ENCODE assay signal across 14 mouse cellular contexts in genomic region chr2:6363126-6363525, GRCm38 (mm10). TPM values are rescaled to one million over a fixed set of nuclear protein-coding genes. Genes with fewer than 3 reads are reported as not detected.
DNase-seq lines count a peak whose midpoint lies in the region; ATAC-seq and TF ChIP-seq lines count a peak whose summit lies in the region.
"Had no signal": no experiment of that assay in that cellular context is flagged by ENCODE, and none has a peak within 500 bp of the region (broad histone marks: within the 10 kb centered on the region; RNA-seq: fewer than 3 reads in every experiment).

No protein-coding gene starts in this region.

- H3K9ac ChIP-seq in kidney, postnatal 0 days (ENCODE audit: low read depth, low read length): no peak overlapping the region
- H3K9ac ChIP-seq in midbrain, embryonic 15.5 days: no peak overlapping the region
- H3K9ac ChIP-seq: hindbrain, embryonic 13.5 days had no signal

- WGBS in kidney, postnatal 0 days: 22% methylated on average over 13 of the region's 13 CpGs
- WGBS in midbrain, embryonic 15.5 days: 81% methylated on average over 13 of the region's 13 CpGs

- 0 out of 2 replicates have a peak, but pooled peaks cover 12% of the 10 kb centered on the region for H3K4me1 ChIP-seq in kidney, postnatal 0 days (replicated peaks; ENCODE audit: insufficient read depth, low read length)
- peaks cover 43% of the 10 kb centered on the region for H3K4me1 ChIP-seq in bone marrow macrophage, adult 2 months (ENCODE audit: control insufficient read depth, insufficient read depth, low read length)
- peaks cover 8% of the 10 kb centered on the region; the same call in 1 of the 2 replicates for H3K4me1 ChIP-seq in midbrain, embryonic 15.5 days

- no peaks in the 10 kb centered on the region for H3K9me3 ChIP-seq in kidney, postnatal 0 days (replicated peaks; ENCODE audit: low read length)
- no peaks in the 10 kb centered on the region for H3K9me3 ChIP-seq in midbrain, embryonic 15.5 days
- H3K9me3 ChIP-seq: hindbrain, embryonic 13.5 days had no signal

- peak overlapping the region; percentile 23; the same call in 1 of the 2 replicates for H3K4me2 ChIP-seq in kidney, postnatal 0 days (ENCODE audit: low read length)
- H3K4me2 ChIP-seq in midbrain, embryonic 15.5 days: no peak overlapping the region
- H3K4me2 ChIP-seq: hindbrain, embryonic 13.5 days had no signal

- DNase-seq in kidney, postnatal 0 days (ENCODE audit: low spot score): peak; percentile 60
- DNase-seq in kidney, adult 11 months: no peak
- no peak for DNase-seq in layer of hippocampus, postnatal 14 days (ENCODE audit: low spot score in 2 of 2)
- DNase-seq: cerebellum, adult 9-10 months; gastrocnemius, adult 2 months; layer of hippocampus, adult 9-11 months; retina, postnatal 1 day had no signal

- no peak for ATAC-seq in kidney, postnatal 0 days (replicated peaks; ENCODE audit: low FRiP score, low read depth)
- peak; percentile 77 for ATAC-seq in CD4-positive, CD25-positive, alpha-beta regulatory T cell, adult 4 months
- peak; percentile 85 for ATAC-seq in megakaryocyte, adult 5-6 weeks (ENCODE audit: poor library complexity, severe bottlenecking)
- no peak for ATAC-seq in megakaryocyte-erythroid progenitor cell, adult 5-6 weeks (replicated peaks; ENCODE audit: low FRiP score, low TSS enrichment, poor library complexity, severe bottlenecking)
- no peak for ATAC-seq in midbrain, embryonic 15.5 days (replicated peaks)

- H3K36me3 ChIP-seq in kidney, postnatal 0 days (ENCODE audit: insufficient read depth, low read length): no peaks in the 10 kb centered on the region
- H3K36me3 ChIP-seq in midbrain, embryonic 15.5 days (replicated peaks): no peaks in the 10 kb centered on the region
- H3K36me3 ChIP-seq: hindbrain, embryonic 13.5 days had no signal

- H3K27me3 ChIP-seq in kidney, postnatal 0 days (ENCODE audit: insufficient read depth, low read length): no peaks in the 10 kb centered on the region
- H3K27me3 ChIP-seq in midbrain, embryonic 15.5 days (replicated peaks): no peaks in the 10 kb centered on the region
- H3K27me3 ChIP-seq: hindbrain, embryonic 13.5 days had no signal

- H3K27ac ChIP-seq in kidney, postnatal 0 days: no peak overlapping the region
- H3K27ac ChIP-seq in bone marrow macrophage, adult 2 months (ENCODE audit: insufficient read depth, low read depth, low read length): peak overlapping the region; percentile 5
- no peak overlapping the region for H3K27ac ChIP-seq in midbrain, embryonic 15.5 days
- H3K27ac ChIP-seq: gastrocnemius, adult 2 months; hindbrain, embryonic 13.5 days had no signal

- TF ChIP-seq CTCF in kidney, postnatal 0 days (IDR thresholded peaks at IDR 0.05; ENCODE audit: low read depth): no peak; the same call in 1 of the 2 replicates
- TF ChIP-seq CTCF in bone marrow macrophage, adult 2 months (IDR thresholded peaks at IDR 0.05; ENCODE audit: low read depth, low read length): no peak

- no peak for TF ChIP-seq POLR2A in bone marrow macrophage, adult 2 months (IDR thresholded peaks at IDR 0.05; ENCODE audit: borderline replicate concordance, low read depth, low read length)

- no peak overlapping the region for H3K4me3 ChIP-seq in kidney, postnatal 0 days (replicated peaks; ENCODE audit: low read depth, low read length)
- peak overlapping the region; percentile 19; the same call in 1 of the 2 replicates for H3K4me3 ChIP-seq in bone marrow macrophage, adult 2 months (ENCODE audit: insufficient read depth, low read length)
- H3K4me3 ChIP-seq in midbrain, embryonic 15.5 days: no peak overlapping the region
- H3K4me3 ChIP-seq: gastrocnemius, adult 2 months; hindbrain, embryonic 13.5 days; myocyte had no signal

RNA-seq across cellular contexts. Expression of gene Usp6nl, which starts 40.7 kb away (rescaled TPM):
- 8.8 and 9.8 TPM in 2 replicates for polyA plus RNA-seq in kidney, postnatal 0 days (2015; fragmentation: Nextera tagmentation; extraction: Ambion mirVana)
- 10 to 100 TPM in 1 of 2 experiments, 1 to 10 TPM in 1; 7.7 to 10.2 TPM for polyA plus RNA-seq in CD4-positive, CD25-positive, alpha-beta regulatory T cell, adult 4 months (2017; shearing (Covaris generic))
- 4.6 and 5.6 TPM in 2 replicates for polyA plus RNA-seq in bone marrow macrophage, adult 2 months (2012; ENCODE audit: insufficient read depth, insufficient read length, missing spikeins)
- total RNA-seq in megakaryocyte, adult 5-6 weeks (2015): 7.3 and 8.2 TPM in 2 replicates
- total RNA-seq in megakaryocyte, adult 5-6 weeks (2017): 6.1 and 7.2 TPM in 2 replicates
- total RNA-seq in megakaryocyte-erythroid progenitor cell, adult 5-6 weeks (2014; fragmentation: Nextera tagmentation): 38.6 and 43.4 TPM in 2 replicates
- total RNA-seq in megakaryocyte-erythroid progenitor cell, adult 5-6 weeks (2017): 31.8 and 53.7 TPM in 2 replicates
- total RNA-seq in layer of hippocampus, postnatal 14 days (2021): 10 to 100 TPM; 23.2 to 25.0 TPM
- 6.5 and 7.7 TPM in 2 replicates for polyA plus RNA-seq in midbrain, embryonic 15.5 days (2015; fragmentation: Nextera tagmentation; extraction: Ambion mirVana)

Comparison
In these comparisons a context has a peak if more than half of its experiments do, and no peak if none do; other contexts are left out.
1. ATAC-seq: peak in CD4-positive, CD25-positive, alpha-beta regulatory T cell, adult 4 months (single experiment) and megakaryocyte, adult 5-6 weeks (single experiment); none in kidney, postnatal 0 days (single experiment), megakaryocyte-erythroid progenitor cell, adult 5-6 weeks (single experiment) and midbrain, embryonic 15.5 days (single experiment).